Mouse (Mus musculus) heart, adult 2 months (tissue): ENCODE measurements around the gene Zfp473.
"Not testable (repeated sequence)": the region's sequence is repeated elsewhere in the genome, so short reads cannot be mapped to it uniquely, and the experiment has no call there.

Experiments
- CTCF ChIP-seq: fragments of 200-600 bp; IDR thresholded peaks from 2 replicates; pipeline ENCODE4 v1.8.1; 2022; ENCODE audit warnings: antibody characterized with exemption, mild to moderate bottlenecking, moderate library complexity
- POLR2A ChIP-seq: fragments of 200-500 bp; IDR thresholded peaks from 2 replicates; pipeline ENCODE4 v1.6.1; 2011; ENCODE audit warnings: mild to moderate bottlenecking, low read depth, low read length, control low read depth; ENCODE audit not compliant: insufficient read depth

- not testable (repeated sequence) for TF ChIP-seq CTCF, POLR2A
Measured at GRCm38 (mm10) chr7:44708093-44708492, 42.8 kb downstream of the Zfp473 start.
